Mouse (Mus musculus) intestine, embryonic 15.5 days (tissue): ENCODE results near the gene Scyl3. TPM values are rescaled to one million over a fixed set of nuclear protein-coding genes. Genes with fewer than 3 reads are reported as not detected.
A peak's percentile ranks its signal among the peaks of the same experiment; 100 is the strongest.

ENCODE experiments used
- ATAC-seq: fragments of 200-750 bp; cut with Nextera tagmentation; 2 replicates; pipeline ENCODE4 v1.8.0; 2017; ENCODE audit warnings: moderate TSS enrichment, moderate library complexity
- H3K27ac ChIP-seq: fragments of 300-500 bp; sonication (generic); 2 replicates; pipeline ENCODE4 v1.5.1; 2015; ENCODE audit warnings: mild to moderate bottlenecking, inconsistent platforms
- H3K27me3 ChIP-seq: fragments of 300-500 bp; sonication (generic); replicated peaks from 2 replicates; pipeline ENCODE4 v1.6.1; 2015; ENCODE audit warnings: inconsistent platforms
- H3K36me3 ChIP-seq: fragments of 300-500 bp; sonication (generic); 2 replicates; pipeline ENCODE4 v1.6.1; 2015; ENCODE audit warnings: inconsistent platforms
- H3K4me1 ChIP-seq: fragments of 300-500 bp; sonication (generic); replicated peaks from 2 replicates; pipeline ENCODE4 v1.6.1; 2015; ENCODE audit warnings: inconsistent platforms
- H3K4me2 ChIP-seq: fragments of 300-500 bp; sonication (generic); replicated peaks from 2 replicates; pipeline ENCODE4 v1.6.1; 2015; ENCODE audit warnings: mild to moderate bottlenecking, inconsistent platforms
- H3K4me3 ChIP-seq: fragments of 300-500 bp; sonication (generic); replicated peaks from 2 replicates; pipeline ENCODE4 v1.5.1; 2015; ENCODE audit warnings: inconsistent platforms
- H3K9ac ChIP-seq: fragments of 300-500 bp; sonication (generic); 2 replicates; pipeline ENCODE4 v1.6.1; 2015; ENCODE audit warnings: inconsistent platforms
- H3K9me3 ChIP-seq: fragments of 300-500 bp; sonication (generic); 2 replicates; pipeline ENCODE4 v1.6.1; 2016; ENCODE audit warnings: inconsistent platforms
- WGBS: fragments of 180-500 bp; shearing (Covaris S2); methylation state at CpG from one replicate; pipeline ENCODE4 v1.1.7; 2015; 5-methylcytosine and 5-hydroxymethylcytosine counted together
- polyA plus RNA-seq: library from polyadenylated mRNA; unstranded; fragments of >200 nt; fragmentation: Nextera tagmentation; extraction: Ambion mirVana; gene quantifications from 2 replicates; pipeline ENCODE4 v1.2.1, GENCODE M21; 2015

Scyl3 gene
- polyA plus RNA-seq: 13.7 and 16.8 TPM in 2 replicates

DNA sequence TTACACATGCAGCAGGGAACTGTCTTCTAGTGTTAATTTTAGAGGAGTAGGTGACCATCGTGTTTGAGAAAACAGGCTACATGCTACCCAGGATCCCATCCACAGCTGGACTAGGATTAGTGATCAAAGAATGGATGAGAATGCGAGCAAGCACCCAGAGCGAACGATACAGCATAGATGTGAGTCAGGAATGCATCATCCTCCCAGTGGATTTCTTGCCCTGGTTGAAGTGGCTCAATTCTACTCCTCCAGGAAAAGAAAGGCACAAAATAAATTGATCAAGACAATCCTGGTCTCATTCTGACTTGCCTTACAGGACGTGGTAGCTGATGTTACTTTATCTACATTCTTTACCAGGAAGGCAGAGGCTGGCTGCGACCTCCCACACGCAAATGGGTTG is at the start of gene Scyl3:
Gene Scyl3, plus strand, starts transcription at position 255 of the 400 bp plus-strand sequence.
- Histone ChIP-seq H3K27ac (peak within 1 kb of the TSS; percentile 84), H3K4me3 (peak within 1 kb of the TSS; percentile 78), H3K36me3 (no peaks in the 10 kb centered on the region), H3K4me2 (peak within 1 kb of the TSS; percentile 79), H3K4me1 (peaks cover 9% of the 10 kb centered on the region), H3K9ac (peak within 1 kb of the TSS; percentile 84), H3K27me3 (no peaks in the 10 kb centered on the region), H3K9me3 (no peaks in the 10 kb centered on the region)
- WGBS: 70% methylated on average over 7 of the region's 7 CpGs
- no peak for ATAC-seq

DNA sequence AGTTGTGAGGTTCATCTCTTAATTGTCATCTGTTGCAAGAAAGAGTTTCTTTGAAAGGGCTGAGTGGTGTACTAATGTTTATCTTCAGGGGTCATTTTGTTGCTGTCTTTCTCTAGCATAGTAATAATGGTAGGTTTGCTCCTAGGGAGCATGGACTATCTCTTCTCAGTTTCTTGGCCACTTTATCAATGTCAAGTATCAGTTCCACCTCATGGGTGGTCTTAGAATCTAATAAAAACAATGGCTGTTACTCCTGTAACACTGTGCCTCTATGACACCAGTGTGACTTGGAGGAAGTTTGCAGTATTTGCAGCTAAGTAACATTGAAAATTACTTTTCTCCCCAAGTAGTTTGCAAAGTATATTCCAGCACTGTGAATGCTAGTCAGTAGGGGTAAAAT is 39.3 kb upstream of the Scyl3 start:
- H3K4me2 ChIP-seq: no peak overlapping the region
- no peaks in the 10 kb centered on the region for H3K36me3 ChIP-seq
- no peak overlapping the region for H3K9ac ChIP-seq
- ATAC-seq: no peak
- no peak overlapping the region for H3K27ac ChIP-seq
- no peaks in the 10 kb centered on the region for H3K4me1 ChIP-seq
- no peaks in the 10 kb centered on the region for H3K9me3 ChIP-seq
- no peaks in the 10 kb centered on the region for H3K27me3 ChIP-seq
- no peak overlapping the region for H3K4me3 ChIP-seq

DNA sequence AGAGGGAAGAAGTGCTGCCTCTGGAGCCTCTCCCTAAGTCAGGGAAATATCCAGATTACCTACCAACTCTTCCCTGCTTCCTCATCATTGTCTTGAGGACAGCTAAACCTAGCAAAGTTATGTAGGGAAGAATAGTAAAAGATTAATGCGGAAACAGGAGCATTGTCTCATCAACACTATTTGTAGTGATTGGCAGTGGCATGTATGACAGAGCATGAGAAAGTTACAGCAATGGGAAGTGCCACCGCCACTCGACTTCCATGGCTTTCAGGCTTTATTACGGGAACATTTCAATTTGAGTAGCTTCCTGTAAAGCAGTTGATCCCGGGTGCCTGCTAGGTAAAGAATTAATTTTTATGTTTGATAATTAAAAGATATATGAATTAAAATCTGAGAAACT is 35.6 kb upstream of the Scyl3 start:
- Histone ChIP-seq H3K27ac (no peak overlapping the region), H3K4me2 (no peak overlapping the region), H3K9ac (no peak overlapping the region), H3K9me3 (no peaks in the 10 kb centered on the region), H3K27me3 (no peaks in the 10 kb centered on the region), H3K4me3 (no peak overlapping the region), H3K36me3 (no peaks in the 10 kb centered on the region), H3K4me1 (no peaks in the 10 kb centered on the region)
- no peak for ATAC-seq
- 93% methylated on average over 5 of the region's 5 CpGs for WGBS

DNA sequence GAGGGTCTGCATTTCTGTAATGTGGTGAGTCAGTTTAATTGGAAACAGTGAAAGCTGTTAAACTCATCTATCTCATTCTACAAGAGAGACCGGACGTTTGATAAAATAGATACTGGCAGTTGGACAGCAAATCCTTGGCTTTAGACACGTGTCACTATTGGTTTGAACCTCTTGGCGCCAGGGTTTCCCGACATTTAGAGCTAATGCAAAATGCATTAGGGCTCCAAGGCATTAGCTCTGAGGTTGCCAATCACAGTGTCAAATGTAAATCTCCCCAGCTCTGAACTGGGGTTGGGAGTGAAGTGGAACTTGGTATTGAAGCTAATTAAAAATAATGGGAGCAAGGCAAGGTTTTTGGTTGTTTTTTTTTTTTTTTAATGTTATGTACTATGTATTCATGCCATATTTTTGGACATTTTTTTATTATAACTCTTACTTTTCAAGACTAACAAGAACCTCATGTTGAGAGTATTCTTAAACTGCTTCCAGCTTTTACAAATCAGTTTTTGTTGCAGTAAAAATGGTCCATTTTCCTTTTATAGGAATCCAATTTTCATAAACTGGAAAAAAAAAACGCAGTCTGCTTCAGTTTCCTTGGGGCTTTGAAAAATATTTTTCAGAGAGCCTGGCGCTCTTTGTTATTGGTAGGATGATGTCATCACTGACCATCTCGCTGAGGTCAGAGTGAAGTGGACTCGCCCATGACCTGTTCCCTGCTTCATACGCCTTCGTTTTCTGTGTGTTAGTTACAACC is 34.9 kb upstream of the Scyl3 start:
- H3K9me3 ChIP-seq: no peaks in the 10 kb centered on the region
- no peak overlapping the region for H3K4me2 ChIP-seq
- H3K36me3 ChIP-seq: no peaks in the 10 kb centered on the region
- no peak overlapping the region for H3K9ac ChIP-seq
- no peak overlapping the region for H3K27ac ChIP-seq
- no peaks in the 10 kb centered on the region for H3K27me3 ChIP-seq
- H3K4me3 ChIP-seq: no peak overlapping the region
- no peak for ATAC-seq
- no peaks in the 10 kb centered on the region for H3K4me1 ChIP-seq
- 82% methylated on average over 11 of the region's 11 CpGs for WGBS

- Histone ChIP-seq H3K9me3 (no peaks in the 10 kb centered on the region), H3K4me2 (no peak overlapping the region), H3K4me1 (no peaks in the 10 kb centered on the region), H3K4me3 (no peak overlapping the region), H3K36me3 (no peaks in the 10 kb centered on the region), H3K27me3 (no peaks in the 10 kb centered on the region), H3K9ac (no peak overlapping the region), H3K27ac (no peak overlapping the region)
- ATAC-seq: no peak
- WGBS: 47% methylated on average over 5 of the region's 5 CpGs
Measured at GRCm38 (mm10) chr1:163898291-163898764, 30.6 kb upstream of the Scyl3 start.

GRCm38 (mm10) chr1:163899575-163899974 is 29.3 kb upstream of the Scyl3 start:
- whole genome bisulfite sequencing: 86% methylated on average over 2 of the region's 2 CpGs
- Histone ChIP-seq H3K9ac (no peak overlapping the region), H3K4me2 (no peak overlapping the region), H3K4me3 (no peak overlapping the region), H3K4me1 (no peaks in the 10 kb centered on the region), H3K36me3 (no peaks in the 10 kb centered on the region), H3K27ac (no peak overlapping the region), H3K27me3 (no peaks in the 10 kb centered on the region), H3K9me3 (no peaks in the 10 kb centered on the region)
- no peak for ATAC-seq

GRCm38 (mm10) chr1:163900168-163900567 is 28.7 kb upstream of the Scyl3 start:
- WGBS: 83% methylated on average over 2 of the region's 2 CpGs
- H3K4me3 ChIP-seq: no peak overlapping the region
- H3K9me3 ChIP-seq: no peaks in the 10 kb centered on the region
- no peaks in the 10 kb centered on the region for H3K4me1 ChIP-seq
- H3K36me3 ChIP-seq: no peaks in the 10 kb centered on the region
- H3K27me3 ChIP-seq: no peaks in the 10 kb centered on the region
- H3K9ac ChIP-seq: no peak overlapping the region
- ATAC-seq: no peak
- H3K4me2 ChIP-seq: no peak overlapping the region
- no peak overlapping the region for H3K27ac ChIP-seq

DNA sequence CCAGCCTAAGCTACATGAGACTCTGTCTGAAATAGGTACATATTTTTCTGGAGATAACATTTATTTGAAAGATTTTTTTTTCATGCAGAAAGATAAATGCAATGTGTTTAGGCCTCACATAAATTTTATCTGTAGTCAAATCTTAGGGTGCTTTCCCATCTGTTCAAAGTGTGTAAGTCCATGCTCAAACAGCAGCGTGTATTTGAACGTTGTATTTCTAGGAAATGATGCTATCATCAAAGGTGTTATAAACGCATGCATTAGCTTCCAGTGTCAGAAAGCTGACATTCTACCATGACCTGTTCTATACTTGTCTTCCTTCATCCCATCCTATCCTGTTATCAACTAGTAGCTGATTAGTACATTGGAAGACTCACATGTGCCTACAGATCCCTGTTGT is 25.5 kb upstream of the Scyl3 start:
- Histone ChIP-seq H3K9me3 (no peaks in the 10 kb centered on the region), H3K9ac (no peak overlapping the region), H3K4me3 (no peak overlapping the region), H3K27ac (no peak overlapping the region), H3K4me1 (no peaks in the 10 kb centered on the region), H3K36me3 (no peaks in the 10 kb centered on the region), H3K27me3 (no peaks in the 10 kb centered on the region), H3K4me2 (no peak overlapping the region)
- 88% methylated on average over 3 of the region's 3 CpGs for WGBS
- no peak for ATAC-seq

DNA sequence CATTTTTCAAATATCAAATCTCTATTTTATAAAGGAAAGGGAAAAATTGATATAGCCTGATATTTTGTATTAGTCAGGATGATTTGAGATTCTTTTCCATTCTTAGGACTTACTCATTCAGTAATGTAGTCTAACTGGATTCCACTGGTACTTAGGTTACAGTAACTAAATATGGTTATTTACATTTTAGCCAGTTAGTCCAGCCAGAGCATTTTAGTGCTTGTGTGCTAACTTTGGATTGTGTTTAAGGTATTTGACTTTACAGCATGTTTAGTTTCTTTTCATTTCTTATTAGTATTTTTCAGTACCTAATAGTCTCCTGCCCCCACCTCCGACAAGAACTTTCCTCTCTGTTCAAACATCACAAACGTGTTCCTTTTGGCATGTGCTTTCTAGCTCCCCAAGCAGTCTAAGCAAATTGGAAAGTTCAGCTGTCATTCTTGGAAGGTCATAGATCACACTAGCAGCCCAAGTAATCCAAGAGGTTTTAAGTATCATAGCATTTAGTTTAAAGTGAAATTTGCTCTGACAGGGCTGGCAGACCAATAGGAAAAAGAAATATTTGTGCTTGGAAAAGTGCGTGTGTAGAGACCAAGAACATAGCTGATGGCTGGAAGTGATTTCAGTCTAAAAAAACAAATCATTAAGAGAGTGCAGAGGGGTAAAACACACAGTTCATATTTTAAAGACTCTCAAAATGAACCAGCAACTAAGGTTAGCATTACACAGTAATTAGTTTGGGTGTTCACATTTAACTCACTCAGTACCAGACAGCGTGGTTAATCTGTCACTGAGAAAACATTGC is 21.7 kb upstream of the Scyl3 start:
- H3K9me3 ChIP-seq: no peaks in the 10 kb centered on the region
- H3K9ac ChIP-seq: no peak overlapping the region
- 55% methylated on average over 4 of the region's 4 CpGs for WGBS
- H3K27me3 ChIP-seq: no peaks in the 10 kb centered on the region
- H3K27ac ChIP-seq: no peak overlapping the region
- H3K4me3 ChIP-seq: no peak overlapping the region
- no peak for ATAC-seq
- H3K36me3 ChIP-seq: no peaks in the 10 kb centered on the region
- no peak overlapping the region for H3K4me2 ChIP-seq
- no peaks in the 10 kb centered on the region for H3K4me1 ChIP-seq

DNA sequence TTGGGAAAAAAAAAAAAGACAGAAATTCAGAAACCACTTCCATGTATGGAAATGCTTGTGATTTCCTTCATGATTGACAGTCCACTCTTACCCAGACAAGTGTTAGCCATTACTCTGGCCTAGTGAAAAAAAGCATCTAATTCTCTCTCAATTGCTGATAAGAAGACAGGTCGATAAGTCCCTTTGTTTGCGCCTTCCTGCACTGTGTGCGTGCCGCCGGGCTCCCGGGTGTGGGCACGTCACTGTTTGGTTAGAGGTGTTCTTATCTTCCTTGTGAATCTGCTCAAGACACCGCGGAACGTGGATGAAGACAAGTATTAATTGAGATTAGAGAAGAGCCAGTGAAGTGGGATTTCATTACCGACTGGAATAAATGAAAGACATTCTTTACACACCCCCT is 20.5 kb upstream of the Scyl3 start:
- H3K9ac ChIP-seq: no peak overlapping the region
- no peaks in the 10 kb centered on the region for H3K27me3 ChIP-seq
- no peak overlapping the region for H3K27ac ChIP-seq
- no peaks in the 10 kb centered on the region for H3K4me1 ChIP-seq
- H3K4me3 ChIP-seq: no peak overlapping the region
- no peaks in the 10 kb centered on the region for H3K9me3 ChIP-seq
- WGBS: 48% methylated on average over 11 of the region's 11 CpGs
- no peaks in the 10 kb centered on the region for H3K36me3 ChIP-seq
- no peak for ATAC-seq
- H3K4me2 ChIP-seq: no peak overlapping the region

DNA sequence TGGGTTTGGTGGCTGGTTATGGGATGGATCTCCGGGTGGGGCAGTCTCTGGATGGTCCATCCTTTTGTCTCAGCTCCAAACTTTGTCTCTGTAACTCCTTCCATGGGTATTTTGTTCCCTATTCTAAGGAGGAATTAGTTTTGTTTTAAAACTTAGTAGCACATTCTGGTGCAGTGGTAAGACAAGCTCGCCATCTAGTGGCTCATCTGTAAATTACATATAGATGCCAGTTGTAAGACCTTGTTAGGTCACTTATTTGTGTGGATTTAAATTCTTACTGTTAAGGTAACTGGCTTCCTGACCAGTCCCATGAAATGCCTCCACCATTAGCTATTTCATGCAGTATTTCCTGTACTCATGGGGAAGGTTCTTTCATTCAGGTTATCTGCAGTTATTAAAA is 18.6 kb upstream of the Scyl3 start:
- ATAC-seq: peak; percentile 58
- H3K4me2 ChIP-seq: no peak overlapping the region
- WGBS: 6% methylated on average over 2 of the region's 2 CpGs

GRCm38 (mm10) chr1:163910785-163911184 is 18.1 kb upstream of the Scyl3 start:
- Histone ChIP-seq H3K27me3 (no peaks in the 10 kb centered on the region), H3K4me3 (no peak overlapping the region), H3K9ac (no peak overlapping the region), H3K36me3 (no peaks in the 10 kb centered on the region), H3K4me1 (no peaks in the 10 kb centered on the region), H3K4me2 (no peak overlapping the region), H3K9me3 (no peaks in the 10 kb centered on the region), H3K27ac (no peak overlapping the region)
- WGBS: 87% methylated on average over 9 of the region's 9 CpGs
- no peak for ATAC-seq

More for the DNA sequence above, 18.6 kb upstream of the Scyl3 start:
- H3K36me3 ChIP-seq: no peaks in the 10 kb centered on the region
- H3K9me3 ChIP-seq: no peaks in the 10 kb centered on the region
- H3K27ac ChIP-seq: no peak overlapping the region
- H3K4me1 ChIP-seq: no peaks in the 10 kb centered on the region
- H3K9ac ChIP-seq: no peak overlapping the region
- H3K27me3 ChIP-seq: no peaks in the 10 kb centered on the region
- H3K4me3 ChIP-seq: no peak overlapping the region
